Mouse (Mus musculus): Measurements from ENCODE around the gene Nr3c2. TPM values are rescaled to one million over a fixed set of nuclear protein-coding genes. Genes with fewer than 3 reads are reported as not detected.

Gene Nr3c2
- total and polyA plus RNA-seq, 3 experiments: 0.12 to 0.30 TPM; not detected in 1

- no peaks in the 10 kb centered on the region for H3K79me2 ChIP-seq (replicated peaks; ENCODE audit: control insufficient read depth, extremely low read depth, insufficient read depth, poor library complexity, severe bottlenecking)
- no peak for TF ChIP-seq MAZ (IDR thresholded peaks at IDR 0.05; ENCODE audit: low read depth, low read length)
- TF ChIP-seq RCOR1 (conservative IDR thresholded peaks at IDR 0.05; ENCODE audit: low read depth, low read length): no peak
- no peak for TF ChIP-seq JUN (IDR thresholded peaks at IDR 0.05; ENCODE audit: insufficient read depth, low read depth, low read length)
- TF ChIP-seq ZC3H11A (IDR thresholded peaks at IDR 0.05; ENCODE audit: low read depth, low read length): no peak
- no peak for TF ChIP-seq ETS1 (conservative IDR thresholded peaks at IDR 0.05; ENCODE audit: low read depth, low read length)
- TF ChIP-seq ZNF384 (IDR thresholded peaks at IDR 0.05; ENCODE audit: low read depth, low read length): no peak
- TF ChIP-seq KAT2A (IDR thresholded peaks at IDR 0.05; ENCODE audit: insufficient replicate concordance, low read length): no peak
- TF ChIP-seq IRF4 (IDR thresholded peaks at IDR 0.05; ENCODE audit: low read depth, low read length): no peak
- H3K36me3 ChIP-seq (replicated peaks in 1 of 2; ENCODE audit: control insufficient read depth in 1 of 2, insufficient read depth in 1 of 2, low read length in 1 of 2): no peaks in the 10 kb centered on the region
- H3K4me3 ChIP-seq (replicated peaks in 1 of 3; ENCODE audit: low read depth in 2 of 3, low read length in 2 of 3, poor library complexity in 1 of 3): no peak overlapping the region
- dilution Hi-C loops (cut with MboI; ENCODE audit: extremely low pct_ligation_motif_present, extremely low pct_unique_long_range_greater_than_20kb, low sequenced_read_pairs) (no loop called here), in situ Hi-C loops (cut with MboI; ENCODE audit: low pct_ligation_motif_present, low pct_unique_long_range_greater_than_20kb, low sequenced_read_pairs) (no loop called here)
- H3K4me2 ChIP-seq (ENCODE audit: insufficient read depth, low read depth, poor library complexity, severe bottlenecking): no peak overlapping the region
- H3K4me1 ChIP-seq (ENCODE audit: control insufficient read depth in 1 of 2, insufficient read depth in 2 of 2): peaks cover 0 to 15% of the 10 kb centered on the region in 2 experiments; a peak in 2 of 4 replicates
- H3K9me3 ChIP-seq (replicated peaks; ENCODE audit: low read length): no peaks in the 10 kb centered on the region
- no peaks in the 10 kb centered on the region for H3K27me3 ChIP-seq (replicated peaks)
- no peak overlapping the region for H3K9ac ChIP-seq (ENCODE audit: insufficient read depth, low read depth)
- H3K27ac ChIP-seq (ENCODE audit: insufficient read depth, low read depth): no peak overlapping the region
- DNase-seq (ENCODE audit: extremely low read depth): no peak
Measured at GRCm38 (mm10) chr8:77112719-77113118, 213.5 kb downstream of the Nr3c2 start.

GRCm38 (mm10) chr8:77114769-77115168 lies 215.5 kb downstream of the Nr3c2 start:
- H3K4me2 ChIP-seq (ENCODE audit: insufficient read depth, low read depth, poor library complexity, severe bottlenecking): no peak overlapping the region
- no peak overlapping the region for H3K4me3 ChIP-seq (replicated peaks in 1 of 3; ENCODE audit: low read depth in 2 of 3, low read length in 2 of 3, poor library complexity in 1 of 3)
- no peaks in the 10 kb centered on the region for H3K79me2 ChIP-seq (replicated peaks; ENCODE audit: control insufficient read depth, extremely low read depth, insufficient read depth, poor library complexity, severe bottlenecking)
- peaks cover 0 to 15% of the 10 kb centered on the region in 2 experiments; a peak in 2 of 4 replicates for H3K4me1 ChIP-seq (ENCODE audit: control insufficient read depth in 1 of 2, insufficient read depth in 2 of 2)
- DNase-seq (ENCODE audit: extremely low read depth): no peak
- in situ Hi-C loops (cut with MboI; ENCODE audit: low pct_ligation_motif_present, low pct_unique_long_range_greater_than_20kb, low sequenced_read_pairs): no loop called here
- TF ChIP-seq ELF1 (IDR thresholded peaks at IDR 0.05; ENCODE audit: low read depth, low read length) (no peak), ZNF384 (IDR thresholded peaks at IDR 0.05; ENCODE audit: low read depth, low read length) (no peak), BHLHE40 (IDR thresholded peaks at IDR 0.05; ENCODE audit: low read depth, low read length) (no peak), EP300 (IDR thresholded peaks at IDR 0.05; ENCODE audit: low read length) (no peak), MAZ (IDR thresholded peaks at IDR 0.05; ENCODE audit: low read depth, low read length) (no peak), MYC (IDR thresholded peaks at IDR 0.05; ENCODE audit: low read depth, low read length) (no peak)
- no peak overlapping the region for H3K27ac ChIP-seq (ENCODE audit: insufficient read depth, low read depth)
- H3K9me3 ChIP-seq (replicated peaks; ENCODE audit: low read length): no peaks in the 10 kb centered on the region
- no peaks in the 10 kb centered on the region for H3K36me3 ChIP-seq (replicated peaks in 1 of 2; ENCODE audit: control insufficient read depth in 1 of 2, insufficient read depth in 1 of 2, low read length in 1 of 2)
- dilution Hi-C loops (cut with MboI; ENCODE audit: extremely low pct_ligation_motif_present, extremely low pct_unique_long_range_greater_than_20kb, low sequenced_read_pairs): no loop called here
- H3K27me3 ChIP-seq (replicated peaks): no peaks in the 10 kb centered on the region
- H3K9ac ChIP-seq (ENCODE audit: insufficient read depth, low read depth): no peak overlapping the region

Measured in CH12.LX (cell line).